Mouse (Mus musculus) G1E (cell line): Measurements from ENCODE around the gene Pus7.

ENCODE experiments used
- CTCF ChIP-seq: IDR thresholded peaks from 2 replicates; pipeline ENCODE4 v1.5.1; 2012; ENCODE audit warnings: low read depth, low read length, inconsistent platforms, mixed read lengths
- GATA1 ChIP-seq: IDR thresholded peaks from 2 replicates; pipeline ENCODE4 v1.6.1; 2012; ENCODE audit warnings: borderline replicate concordance, low read length, inconsistent platforms, mixed read lengths
- POLR2AphosphoS5 ChIP-seq: IDR thresholded peaks from 2 replicates; pipeline ENCODE4 v1.6.1; 2012; ENCODE audit warnings: low read depth, low read length, inconsistent platforms; ENCODE audit not compliant: insufficient replicate concordance
- TAL1 ChIP-seq: conservative IDR thresholded peaks from 2 replicates; pipeline ENCODE4 v1.6.1; 2012; ENCODE audit warnings: low read depth, low read length, inconsistent platforms, mixed read lengths

GRCm38 (mm10) chr5:23756368-23756767 lies 27.1 kb downstream of the Pus7 start:
- TF ChIP-seq CTCF = no peak
- no peak for TF ChIP-seq GATA1
- TF ChIP-seq POLR2AphosphoS5 = no peak
- no peak for TF ChIP-seq TAL1
